Mouse (Mus musculus) testis, adult 2 months (tissue): ENCODE results near the gene Aven. TPM values are rescaled to one million over a fixed set of nuclear protein-coding genes. Genes with fewer than 3 reads are reported as not detected.

Source experiments
- H3K27ac ChIP-seq: fragments of 200-500 bp; 2 replicates; pipeline ENCODE4 v1.5.1; 2012; ENCODE audit warnings: low read depth, low read length; ENCODE audit not compliant: control insufficient read depth, insufficient read depth
- H3K27me3 ChIP-seq: fragments of 200-500 bp; 2 replicates; pipeline ENCODE4 v1.6.1; 2012; ENCODE audit warnings: mild to moderate bottlenecking, low read length, moderate library complexity; ENCODE audit not compliant: control insufficient read depth, insufficient read depth
- H3K36me3 ChIP-seq: fragments of 200-500 bp; 2 replicates; pipeline ENCODE4 v1.6.1; 2012; ENCODE audit warnings: mild to moderate bottlenecking, low read length; ENCODE audit not compliant: control insufficient read depth, insufficient read depth
- H3K4me1 ChIP-seq: fragments of 200-500 bp; 2 replicates; pipeline ENCODE4 v1.6.1; 2012; ENCODE audit warnings: low read length; ENCODE audit not compliant: control insufficient read depth, insufficient read depth
- H3K4me3 ChIP-seq: fragments of 200-500 bp; 2 replicates; pipeline ENCODE4 v1.5.1; 2012; ENCODE audit warnings: low read depth, mild to moderate bottlenecking, low read length, moderate library complexity, mixed read lengths; ENCODE audit not compliant: control insufficient read depth
- CTCF ChIP-seq: fragments of 200-500 bp; IDR thresholded peaks from 2 replicates; pipeline ENCODE4 v1.5.1; 2012; ENCODE audit warnings: low read depth, mild to moderate bottlenecking, inconsistent platforms, low read length, moderate library complexity; ENCODE audit not compliant: control insufficient read depth, insufficient read depth, insufficient replicate concordance
- POLR2A ChIP-seq: fragments of 200-500 bp; IDR thresholded peaks from 2 replicates; pipeline ENCODE4 v1.6.1; 2012; ENCODE audit warnings: low read depth, mild to moderate bottlenecking, inconsistent platforms, low read length, moderate library complexity; ENCODE audit not compliant: control insufficient read depth
- polyA plus RNA-seq: library from polyadenylated mRNA; depleted of rRNA; stranded (reverse); fragments of >200 nt; gene quantifications from 2 replicates; pipeline ENCODE4 v1.2.3, GENCODE M21; 2012

Aven gene
- polyA plus RNA-seq, 1 experiment, result 155 TPM

DNA sequence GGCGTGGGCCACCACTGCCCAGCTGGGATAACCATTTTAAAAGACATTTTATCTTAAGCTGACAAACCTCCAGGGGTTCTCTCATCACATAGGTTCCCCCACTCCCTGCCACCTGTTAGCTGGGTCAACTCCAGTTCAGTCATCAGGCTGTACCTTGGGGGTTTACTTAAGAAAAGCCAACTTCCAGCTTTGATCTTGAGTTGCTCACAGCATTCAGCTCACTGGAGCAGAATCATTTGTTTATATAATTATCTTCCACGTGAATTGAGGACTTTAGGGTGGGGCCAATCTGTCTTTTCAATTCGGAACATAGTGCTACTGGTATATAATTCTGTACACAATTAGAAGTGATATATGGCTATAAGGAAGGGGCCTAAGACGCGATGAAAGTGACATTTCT is 1.1 kb upstream of the Aven start:
- TF ChIP-seq CTCF, result no peak
- TF ChIP-seq POLR2A, result no peak
- Histone ChIP-seq H3K4me1 (no peaks in the 10 kb centered on the region; the same call in none of the 2 replicates), H3K27me3 (no peaks in the 10 kb centered on the region), H3K27ac (no peak overlapping the region), H3K36me3 (no peaks in the 10 kb centered on the region), H3K4me3 (no peak overlapping the region)

DNA sequence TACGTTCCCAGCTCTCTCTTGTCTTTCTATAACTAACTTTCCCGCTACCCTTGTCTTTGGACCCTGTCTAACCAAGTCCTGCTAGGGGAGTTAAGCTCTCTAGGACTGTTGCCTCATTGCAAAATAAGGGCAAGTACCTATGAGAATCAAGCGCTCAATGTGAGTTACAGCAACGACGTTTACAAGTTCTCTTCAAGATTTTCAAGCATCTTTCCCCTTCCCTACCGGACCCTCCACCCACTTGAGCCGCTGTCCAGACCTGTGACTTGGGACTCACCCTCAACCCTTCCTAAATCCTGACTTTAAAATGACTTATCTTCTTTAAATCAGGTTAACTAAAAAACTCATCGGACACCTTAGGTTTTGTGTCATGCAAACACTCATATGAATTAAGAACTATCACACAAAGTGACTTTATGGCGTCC is 321 bp upstream of the Aven start:
- Histone ChIP-seq H3K27me3 (no peaks in the 10 kb centered on the region), H3K36me3 (no peaks in the 10 kb centered on the region), H3K27ac (peak overlapping the region; percentile 91), H3K4me1 (no peaks in the 10 kb centered on the region; the same call in none of the 2 replicates), H3K4me3 (peak overlapping the region; percentile 92)
- no peak for TF ChIP-seq POLR2A
- TF ChIP-seq CTCF, result no peak

DNA sequence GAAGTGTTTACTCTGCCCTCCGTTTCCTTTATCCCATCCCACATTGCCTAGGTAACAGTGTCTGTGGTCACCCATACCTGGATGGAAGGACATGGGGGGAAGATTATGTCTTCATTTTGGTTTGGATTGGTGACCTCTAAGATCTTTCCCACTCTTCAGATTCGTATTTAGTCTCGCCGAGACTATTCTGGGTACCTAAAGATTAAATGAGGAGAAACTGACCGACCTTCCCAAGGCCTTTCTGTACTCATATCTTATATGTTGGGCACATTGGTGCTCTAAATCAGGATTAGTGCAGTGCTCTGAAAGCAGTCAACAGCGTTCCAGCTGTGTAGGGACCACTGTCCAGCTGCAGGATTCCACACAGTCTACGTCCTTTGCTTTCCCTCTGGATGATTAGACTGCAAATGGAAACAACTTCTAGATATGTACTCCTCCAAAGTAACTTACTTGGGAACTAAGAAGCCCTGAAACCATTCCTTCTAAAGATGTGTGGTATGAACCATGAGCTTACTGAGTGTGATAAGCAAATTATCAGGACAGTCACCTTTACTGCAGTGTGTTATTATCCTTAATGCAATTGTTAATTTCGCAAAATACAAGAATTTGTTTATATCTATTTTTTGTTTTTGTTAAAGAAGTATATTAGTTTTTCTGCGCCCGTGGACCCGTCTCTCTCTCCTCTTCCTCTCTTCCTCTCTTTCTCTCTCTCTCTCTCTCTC is 936 bp downstream of the Aven start:
- TF ChIP-seq CTCF (no peak), POLR2A (no peak)
- Histone ChIP-seq H3K27me3 (no peaks in the 10 kb centered on the region), H3K27ac (peak overlapping the region; percentile 87), H3K36me3 (no peaks in the 10 kb centered on the region), H3K4me3 (peak overlapping the region; percentile 92), H3K4me1 (no peaks in the 10 kb centered on the region; the same call in none of the 2 replicates)

DNA sequence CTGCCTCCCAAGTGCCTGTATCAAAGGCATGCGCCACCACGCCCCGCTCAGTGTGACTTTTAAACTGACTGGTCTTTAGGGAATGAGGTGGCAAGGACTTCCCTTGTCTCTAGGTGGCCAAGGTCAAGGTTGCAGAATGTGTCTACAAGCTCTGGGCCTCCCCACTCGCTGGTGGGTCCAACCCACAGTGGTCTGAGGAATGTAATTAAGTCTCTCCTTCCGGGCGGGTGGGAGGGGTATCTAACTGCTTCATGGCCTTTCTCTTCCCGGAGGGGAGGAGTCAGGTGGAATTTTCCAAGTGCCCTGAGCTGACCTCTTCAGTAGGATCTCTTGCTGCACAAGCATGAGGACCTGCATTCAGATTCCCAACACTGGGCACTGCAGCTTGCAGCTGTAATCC is 5.1 kb downstream of the Aven start:
- Histone ChIP-seq H3K27ac (no peak overlapping the region), H3K4me1 (no peaks in the 10 kb centered on the region; the same call in 1 of the 2 replicates), H3K27me3 (no peaks in the 10 kb centered on the region), H3K36me3 (no peaks in the 10 kb centered on the region), H3K4me3 (no peak overlapping the region)
- TF ChIP-seq CTCF (no peak), POLR2A (no peak)

DNA sequence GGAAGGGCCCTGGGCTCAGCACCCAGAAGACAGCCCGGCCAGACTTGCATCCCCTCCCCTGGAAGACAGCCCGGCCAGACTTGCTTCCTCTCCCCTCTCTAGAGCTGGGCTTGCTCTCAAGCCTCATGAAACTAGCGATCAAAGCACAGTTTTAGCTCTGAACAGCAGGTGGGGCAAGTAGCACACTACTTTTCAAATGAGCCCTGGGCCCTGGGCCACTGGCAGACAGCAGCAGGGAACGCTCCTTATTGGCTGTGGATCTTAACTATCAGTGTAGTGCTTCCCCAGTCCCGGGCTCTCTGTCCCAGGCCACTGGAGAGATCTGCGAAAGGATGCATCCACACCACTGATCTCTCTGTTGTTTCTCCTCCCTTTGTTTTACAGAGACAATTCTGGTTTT is 8.4 kb downstream of the Aven start:
- H3K27me3 ChIP-seq, result no peaks in the 10 kb centered on the region
- no peaks in the 10 kb centered on the region for H3K4me1 ChIP-seq
- H3K36me3 ChIP-seq, result no peaks in the 10 kb centered on the region
- TF ChIP-seq CTCF (peak; percentile 38; the same call in 1 of the 2 replicates), POLR2A (no peak)
- no peak overlapping the region for H3K27ac ChIP-seq
- no peak overlapping the region for H3K4me3 ChIP-seq

DNA sequence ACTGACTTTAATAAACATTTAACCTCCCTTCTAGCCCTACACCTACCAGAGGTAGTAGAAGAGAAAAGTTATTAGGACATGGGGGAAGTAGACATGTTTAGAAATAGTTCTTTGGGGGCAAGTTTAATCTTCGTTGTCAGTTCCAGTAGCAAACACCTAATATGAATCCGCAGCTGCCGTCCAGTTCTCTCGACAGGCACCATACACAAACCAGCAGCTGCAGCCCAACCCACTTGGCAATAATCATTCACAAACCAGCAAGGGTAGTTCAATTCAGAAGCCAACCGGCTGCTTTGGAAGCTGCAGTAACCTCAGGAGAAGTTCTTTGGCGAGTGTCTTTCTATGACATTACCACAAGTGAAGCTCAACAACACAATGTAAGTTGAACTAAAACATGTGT is 11.2 kb downstream of the Aven start:
- H3K4me3 ChIP-seq, result no peak overlapping the region
- no peak for TF ChIP-seq CTCF
- TF ChIP-seq POLR2A, result no peak
- H3K36me3 ChIP-seq, result no peaks in the 10 kb centered on the region
- H3K27ac ChIP-seq, result no peak overlapping the region
- no peaks in the 10 kb centered on the region for H3K4me1 ChIP-seq
- H3K27me3 ChIP-seq, result no peaks in the 10 kb centered on the region

DNA sequence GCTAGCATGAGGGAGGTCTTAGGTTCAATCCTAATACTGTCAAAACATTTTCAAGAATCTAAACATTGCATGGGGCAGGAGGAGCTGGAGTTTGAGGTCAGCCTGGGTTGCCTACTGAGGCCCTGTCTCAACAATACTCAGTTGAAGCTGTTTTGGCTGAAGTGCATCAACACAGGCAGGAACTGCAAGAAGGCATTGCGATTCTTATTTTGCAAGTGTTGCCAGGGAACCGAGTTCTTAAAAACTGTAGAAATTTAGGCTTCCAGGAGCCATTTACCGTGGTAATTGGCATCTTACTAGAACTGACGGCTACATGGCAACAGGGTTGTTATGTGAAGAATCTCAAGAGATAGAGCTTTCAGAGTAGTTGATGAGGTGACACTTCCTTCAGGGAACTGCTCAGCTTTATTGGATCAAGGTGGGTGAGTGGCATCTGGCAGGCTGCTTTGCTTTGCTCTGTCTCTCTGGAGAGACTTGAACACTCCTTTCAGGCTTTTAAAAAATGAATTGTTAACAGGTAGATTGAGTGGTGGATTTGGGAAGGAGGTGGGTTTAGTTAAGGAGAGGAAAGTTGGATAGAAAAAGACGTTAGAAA is 14.2 kb downstream of the Aven start:
- Histone ChIP-seq H3K27me3 (no peaks in the 10 kb centered on the region), H3K27ac (no peak overlapping the region), H3K4me1 (no peaks in the 10 kb centered on the region), H3K4me3 (no peak overlapping the region), H3K36me3 (no peaks in the 10 kb centered on the region)
- no peak for TF ChIP-seq CTCF
- no peak for TF ChIP-seq POLR2A
